Mouse (Mus musculus) liver, postnatal 0 days (tissue): ENCODE results near the gene Syngr4.

Experiments used
- CTCF ChIP-seq: sonication (generic); IDR thresholded peaks from 2 replicates; pipeline ENCODE4 v1.5.1; 2016; ENCODE audit warnings: antibody characterized with exemption, low read depth
- EP300 ChIP-seq: IDR thresholded peaks from 2 replicates; pipeline ENCODE4 v1.6.1; 2016; ENCODE audit warnings: antibody characterized with exemption, low read depth, mild to moderate bottlenecking

DNA sequence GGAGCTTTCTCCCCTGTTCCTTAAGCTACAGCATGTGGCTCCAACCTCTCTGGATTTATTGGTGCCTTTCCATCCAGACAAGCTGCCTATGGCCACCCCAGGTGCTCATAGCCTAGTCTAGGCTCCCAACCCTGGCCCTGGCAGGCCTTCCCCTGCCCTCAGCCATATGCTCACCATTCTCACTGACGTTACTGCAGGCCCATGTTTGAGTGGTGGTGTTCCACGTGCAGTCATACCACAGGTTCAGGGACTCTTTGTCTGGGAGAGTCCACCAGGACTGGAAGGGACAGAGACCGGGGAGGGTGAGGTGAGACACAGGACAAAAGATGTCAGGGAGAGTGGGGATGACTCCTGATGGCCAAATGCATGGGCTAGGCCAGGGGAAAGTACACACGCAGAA, 23.2 kb upstream of the Syngr4 start:
- TF ChIP-seq CTCF (no peak), EP300 (no peak)
